Mouse (Mus musculus) induced T-regulatory cell, adult 2 months (primary cell): ENCODE measurements around the gene Ptpn14.

ENCODE experiments used
- DNase-seq: peaks from one replicate; pipeline ENCODE4 v3.0.0-alpha.2; 2012; ENCODE audit warnings: low read depth

Ptpn14 gene

GRCm38 (mm10) chr1:189910685-189911345, 182.7 kb downstream of the Ptpn14 start:
- DNase-seq = no peak

GRCm38 (mm10) chr1:189913093-189913760, 185.2 kb downstream of the Ptpn14 start:
- no peak for DNase-seq

- DNase-seq = no peak
Measured at GRCm38 (mm10) chr1:189916422-189917125, 188.5 kb downstream of the Ptpn14 start.

- DNase-seq = no peak
Measured at GRCm38 (mm10) chr1:189917126-189917500, 189.0 kb downstream of the Ptpn14 start.

GRCm38 (mm10) chr1:189919756-189920155, 191.7 kb downstream of the Ptpn14 start:
- DNase-seq = no peak

- DNase-seq = no peak
Measured at GRCm38 (mm10) chr1:189920701-189921567, 192.9 kb downstream of the Ptpn14 start.

- DNase-seq = no peak
Measured at GRCm38 (mm10) chr1:189921568-189921817, 193.4 kb downstream of the Ptpn14 start.

GRCm38 (mm10) chr1:189921818-189922592, 193.9 kb downstream of the Ptpn14 start, which contains the start of gene Smyd2:
TSS of gene Smyd2 (minus strand) at chr1:189922363.
- peak; percentile 73 for DNase-seq

GRCm38 (mm10) chr1:189922721-189923120, 194.7 kb downstream of the Ptpn14 start:
- DNase-seq = no peak

- no peak for DNase-seq
Measured at GRCm38 (mm10) chr1:189923157-189923556, 195.1 kb downstream of the Ptpn14 start.

- no peak for DNase-seq
Measured at GRCm38 (mm10) chr1:189923871-189924568, 196.0 kb downstream of the Ptpn14 start.

- no peak for DNase-seq
Measured at GRCm38 (mm10) chr1:189926279-189926678, 198.2 kb downstream of the Ptpn14 start.
